Mouse (Mus musculus) stomach, embryonic 15.5 days (tissue): ENCODE measurements around the gene Lce3b. TPM values are rescaled to one million over a fixed set of nuclear protein-coding genes. Genes with fewer than 3 reads are reported as not detected.

Experiments
- polyA plus RNA-seq: library from polyadenylated mRNA; unstranded; fragments of >200 nt; fragmentation: Nextera tagmentation; extraction: Ambion mirVana; gene quantifications from 2 replicates; pipeline ENCODE4 v1.2.1, GENCODE M21; 2015

The Lce3b gene
- polyA plus RNA-seq, 1 experiment from 2014 or later = not detected

Other genes with a start within 250 kb of the Lce3b start
- not detected in 2 replicates for gene Lce1d, start 245.8 kb upstream of the Lce3b start, polyA plus RNA-seq
- not detected in 2 replicates for gene Lce1e, start 223.9 kb upstream of the Lce3b start, polyA plus RNA-seq
- gene Lce1f, start 212.6 kb upstream of the Lce3b start, polyA plus RNA-seq = not detected in 2 replicates
- not detected in 2 replicates for gene Gm38119, start 193.9 kb upstream of the Lce3b start, polyA plus RNA-seq
- not detected in 2 replicates for gene Lce1g, start 180.6 kb upstream of the Lce3b start, polyA plus RNA-seq
- not detected in 2 replicates for gene Lce1h, start 167.9 kb upstream of the Lce3b start, polyA plus RNA-seq
- gene Lce1i, start 154.1 kb upstream of the Lce3b start, polyA plus RNA-seq = not detected in 2 replicates
- gene Lce1j, start 142.5 kb upstream of the Lce3b start, polyA plus RNA-seq = not detected in 2 replicates
- gene Lce1k, start 125.1 kb upstream of the Lce3b start, polyA plus RNA-seq = not detected in 2 replicates
- gene Kprp, start 105.7 kb upstream of the Lce3b start, polyA plus RNA-seq = 0.05 TPM in 1 of 2 replicates, not detected in the other
- not detected in 2 replicates for gene Lce1l, start 81.7 kb upstream of the Lce3b start, polyA plus RNA-seq
- not detected in 2 replicates for gene 2310050C09Rik, start 62.8 kb upstream of the Lce3b start, polyA plus RNA-seq
- 0.62 TPM in 1 of 2 replicates, not detected in the other for gene Lce3a, start 6.7 kb upstream of the Lce3b start, polyA plus RNA-seq
- not detected in 2 replicates for gene Lce3c, start 11.5 kb downstream of the Lce3b start, polyA plus RNA-seq
- gene Lce3d, start 24.4 kb downstream of the Lce3b start, polyA plus RNA-seq = not detected in 2 replicates
- 0.36 TPM in 1 of 2 replicates, not detected in the other for gene Lce3e, start 34.1 kb downstream of the Lce3b start, polyA plus RNA-seq
- 2.3 TPM in 1 of 2 replicates, not detected in the other for gene Lce3f, start 59.2 kb downstream of the Lce3b start, polyA plus RNA-seq
- gene Crct1, start 82.7 kb downstream of the Lce3b start, polyA plus RNA-seq = 3.0 and 22.7 TPM in 2 replicates
- gene Lce1m, start 86.1 kb downstream of the Lce3b start, polyA plus RNA-seq = not detected in 2 replicates
- gene Gm4858, start 135.8 kb downstream of the Lce3b start, polyA plus RNA-seq = not detected in 2 replicates
- 0.68 TPM in 1 of 2 replicates, not detected in the other for gene Crnn, start 211.8 kb downstream of the Lce3b start, polyA plus RNA-seq